Mouse (Mus musculus) gastrocnemius, postnatal 14 days (tissue): ENCODE measurements at regions not wholly inside any gene's neighbourhood (a gene's known extent, or its start where the extent isn't known, plus 50 kb on each side); places are given as distances from the start of the nearest gene placed in this dataset.
"Not testable (repeated sequence)": the region's sequence is repeated elsewhere in the genome, so short reads cannot be mapped to it uniquely, and the experiment has no call there.

Experiments
- DNase-seq: peaks from one replicate; pipeline ENCODE4 v3.0.0; 2021; ENCODE audit warnings: mixed read lengths
- intact Hi-C: fragments of 180-260 bp; cut with DNase I; formaldehyde crosslinking; loops from one replicate; pipeline ENCODE4 v1.15.1; 2025; ENCODE audit warnings: low total_unique reads

DNA sequence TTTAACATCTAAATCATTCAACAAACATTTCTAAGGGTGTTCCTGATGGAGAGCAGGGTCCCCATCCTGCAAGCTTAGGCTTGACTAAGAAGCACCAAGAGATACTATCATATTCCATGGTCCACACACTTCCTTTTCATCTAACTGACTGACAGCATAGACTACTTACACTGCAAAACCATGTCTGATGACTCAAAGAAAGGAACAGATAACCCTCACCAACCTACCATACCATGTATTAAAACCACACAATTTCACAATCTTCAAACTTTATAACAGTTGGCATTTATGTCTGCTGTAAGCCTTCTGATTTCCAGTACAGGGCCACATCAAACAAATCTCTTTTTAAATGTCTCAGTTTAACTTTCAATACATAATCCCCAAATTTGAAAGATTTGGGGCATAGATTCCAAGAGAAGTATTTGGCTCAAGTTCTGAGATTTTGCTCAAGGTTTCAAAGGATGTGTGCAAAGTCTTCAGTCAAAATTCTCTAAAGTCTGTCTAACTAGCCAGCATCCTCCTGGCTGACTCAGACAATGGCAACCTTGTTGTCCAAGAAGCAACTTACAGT lies 962.0 kb downstream of the Ttll7 start:
- DNase-seq = no peak
- intact Hi-C loops = no loop called here

DNA sequence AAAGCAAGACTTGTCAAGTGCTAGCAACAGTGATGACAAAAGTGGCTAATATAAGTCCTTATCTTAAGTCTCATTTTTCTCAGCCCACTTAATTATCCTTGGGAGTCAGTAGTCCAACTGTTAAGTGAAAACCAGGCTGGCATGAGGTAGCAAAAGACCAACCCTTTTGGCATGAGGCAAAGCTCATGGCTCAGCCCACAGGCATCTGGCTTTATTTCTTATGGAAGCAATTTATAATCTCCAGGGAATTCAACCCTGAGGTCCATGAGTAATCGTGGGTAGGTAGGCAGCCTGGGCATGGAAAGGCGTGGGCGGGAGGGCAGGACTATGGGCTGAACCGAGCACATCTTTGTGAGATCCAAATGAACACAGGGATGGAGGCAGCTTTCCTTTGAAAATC lies 950.4 kb downstream of the Ttll7 start:
- DNase-seq = no peak
- intact Hi-C loops = no loop called here

DNA sequence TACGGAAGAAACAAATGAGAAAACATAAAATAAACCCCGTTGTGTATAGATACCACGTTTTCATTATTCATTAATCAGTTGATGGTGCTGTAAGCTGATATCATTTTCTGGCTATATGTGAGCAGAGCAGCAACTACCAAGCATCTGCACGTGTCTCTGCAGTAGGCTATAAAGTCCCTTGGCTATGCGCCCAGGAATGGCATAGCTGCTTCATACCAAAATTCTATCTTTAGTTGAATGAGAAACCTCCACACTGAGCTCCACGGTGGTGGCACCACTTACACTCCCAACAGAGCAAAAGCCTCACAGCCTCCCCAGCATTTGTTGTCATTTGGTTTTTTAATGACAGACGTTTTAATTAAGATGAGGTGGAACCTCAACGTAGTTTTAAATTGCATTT lies 944.4 kb downstream of the Ttll7 start:
- intact Hi-C loops = no loop called here

DNA sequence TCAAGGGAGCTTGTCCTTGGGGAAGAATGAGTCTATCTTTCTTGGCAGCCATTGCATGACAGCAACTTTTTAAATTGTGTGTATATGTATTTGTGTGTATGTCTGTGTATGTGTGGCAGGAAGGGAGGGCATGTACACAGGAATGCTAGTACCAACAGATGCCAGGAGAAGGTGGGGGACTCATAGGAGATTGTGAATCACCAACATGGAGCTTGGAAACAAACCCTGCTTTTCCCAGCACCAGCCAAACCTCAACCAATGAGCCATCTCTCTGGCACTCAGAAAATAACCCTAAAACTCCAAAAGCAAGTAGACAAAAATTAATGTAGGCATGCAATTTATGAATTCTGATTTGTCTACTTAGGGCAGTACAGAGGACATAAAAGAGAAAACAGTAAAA lies 942.9 kb downstream of the Ttll7 start:
- no peak for DNase-seq
- intact Hi-C loops = no loop called here

More for the DNA sequence above, 944.4 kb downstream of the Ttll7 start:
- DNase-seq = no peak

DNA sequence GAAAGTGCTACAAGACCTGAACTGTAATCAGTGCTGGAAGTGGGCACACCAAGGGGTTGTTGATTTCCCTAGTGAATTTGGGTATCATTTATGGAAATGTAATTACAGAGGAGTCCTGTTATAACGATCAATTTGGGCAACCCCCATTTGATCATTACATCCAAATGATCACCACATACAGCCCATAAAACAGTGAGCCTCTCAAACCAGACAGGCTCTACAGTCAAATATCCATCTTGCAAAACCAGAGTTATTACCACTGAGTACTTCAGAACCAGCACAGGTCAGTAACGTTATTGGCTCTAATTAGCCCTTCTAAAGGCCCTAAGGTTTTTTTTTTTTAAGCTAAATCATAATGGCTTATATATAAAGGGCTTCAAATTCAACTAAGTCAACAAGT lies 934.4 kb downstream of the Ttll7 start:
- no peak for DNase-seq
- intact Hi-C loops = no loop called here

DNA sequence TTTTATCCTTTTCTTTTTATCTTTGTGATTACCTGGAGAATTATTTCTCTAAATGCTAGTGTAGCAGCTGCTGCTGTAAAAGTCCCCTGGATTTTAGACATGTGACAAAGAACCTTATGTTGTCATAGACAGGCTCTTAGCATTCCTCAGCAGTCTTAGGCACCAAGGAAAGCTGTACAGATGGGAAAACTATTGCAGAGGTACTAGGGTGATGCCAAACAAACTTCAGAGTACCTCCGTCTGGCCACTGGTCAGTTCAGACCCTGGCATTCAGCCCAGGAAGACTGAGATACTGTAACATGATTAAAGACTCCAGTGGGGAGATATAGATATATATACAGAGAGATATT lies 898.6 kb downstream of the Ttll7 start:
- intact Hi-C loops = no loop called here
- DNase-seq = no peak

DNA sequence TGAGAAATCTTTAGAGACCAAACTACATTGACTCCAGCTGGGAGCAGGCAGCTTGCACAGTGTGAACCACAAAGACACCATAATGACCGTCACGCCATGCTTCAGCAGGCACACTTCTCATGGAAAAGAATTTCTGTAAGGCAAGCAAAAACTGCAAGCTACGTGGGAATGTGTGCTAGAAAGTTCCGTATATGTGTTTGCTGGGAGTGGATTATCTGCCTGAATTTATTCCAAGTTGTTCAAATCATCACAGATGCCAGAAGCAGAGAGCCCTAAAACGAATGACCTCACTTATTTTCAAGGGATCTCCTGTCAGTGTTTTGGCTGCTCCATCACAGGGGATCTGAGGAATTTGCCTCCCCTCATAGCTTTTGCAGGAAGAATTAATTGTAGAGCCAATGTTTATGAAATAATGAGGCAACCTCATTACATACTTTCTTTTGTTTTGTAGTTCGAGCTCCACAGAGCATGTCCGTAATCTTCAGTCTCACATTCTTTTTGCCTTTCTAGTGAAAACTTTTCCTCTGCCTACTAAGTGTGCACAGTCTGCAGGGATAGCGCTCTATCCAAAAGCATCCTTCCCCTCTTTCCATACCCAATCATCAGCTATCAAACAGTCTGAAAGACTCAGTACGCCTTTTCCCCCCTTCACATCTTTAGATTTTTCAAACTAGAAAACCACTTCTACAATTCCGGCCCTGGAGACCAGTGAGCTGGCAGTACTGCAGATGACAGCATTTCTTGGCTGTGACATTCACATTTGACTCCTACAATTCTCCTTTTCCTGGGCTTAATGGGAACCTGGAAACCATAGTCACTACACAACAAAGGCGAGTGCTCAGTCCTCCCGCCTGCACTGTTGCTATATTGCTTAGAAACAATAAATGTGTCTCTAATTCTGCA lies 898.0 kb downstream of the Ttll7 start:
- DNase-seq = peak; percentile 4
- intact Hi-C loops = no loop called here

DNA sequence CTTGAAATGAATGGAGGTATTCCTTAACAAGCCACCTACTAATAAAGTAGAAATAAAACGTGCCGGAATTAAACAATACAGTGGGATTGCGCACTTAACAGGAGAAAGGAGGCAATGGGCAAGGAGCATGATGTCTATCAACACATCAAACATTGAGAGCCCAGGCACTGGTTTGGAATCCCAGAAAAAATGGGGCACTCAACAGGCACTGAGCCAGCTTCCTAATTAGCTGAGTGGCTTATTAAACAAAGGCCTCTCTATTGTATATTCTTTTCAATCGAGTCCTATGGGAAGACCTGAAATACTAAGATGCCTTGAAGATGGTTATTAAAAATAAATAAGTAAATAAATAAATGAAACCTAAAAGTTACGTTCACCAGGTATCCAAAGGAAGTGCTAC lies 897.3 kb downstream of the Ttll7 start:
- intact Hi-C loops = no loop called here
- DNase-seq = no peak

DNA sequence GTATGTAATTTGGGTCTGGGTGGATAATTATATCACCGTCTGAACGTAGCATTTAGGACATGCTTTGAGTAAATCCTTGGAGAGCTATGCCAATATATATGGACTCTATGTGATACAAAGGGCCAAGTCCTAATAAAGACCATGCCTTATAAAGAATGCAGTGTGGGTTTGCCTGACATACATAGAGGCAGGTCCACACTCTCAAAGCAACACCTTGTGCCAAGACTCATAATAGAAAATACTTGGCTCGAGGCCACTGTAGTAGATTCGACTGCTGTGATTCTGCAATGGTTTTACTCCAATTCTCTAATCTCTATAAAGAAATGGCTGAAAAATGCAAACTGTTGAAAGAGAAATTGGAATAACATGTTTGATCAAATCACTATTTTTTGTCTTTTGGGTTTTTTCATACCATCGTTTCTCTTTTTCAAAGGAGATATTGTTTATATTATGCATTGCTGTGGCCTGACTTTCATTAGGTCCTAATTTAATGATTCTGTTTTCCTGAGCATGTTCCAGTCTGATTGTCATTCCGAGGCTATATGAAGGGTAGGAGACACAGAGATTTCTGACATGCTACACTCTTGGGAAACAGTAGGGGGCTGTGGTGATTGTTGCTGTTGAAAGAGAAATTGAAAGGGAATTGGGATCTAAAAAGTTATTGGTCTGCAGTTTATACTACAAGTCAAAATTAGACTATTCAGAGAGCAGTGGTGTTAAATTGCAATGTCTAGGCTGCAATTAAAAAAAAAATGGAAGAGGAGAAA lies 884.7 kb downstream of the Ttll7 start:
- no peak for DNase-seq

DNA sequence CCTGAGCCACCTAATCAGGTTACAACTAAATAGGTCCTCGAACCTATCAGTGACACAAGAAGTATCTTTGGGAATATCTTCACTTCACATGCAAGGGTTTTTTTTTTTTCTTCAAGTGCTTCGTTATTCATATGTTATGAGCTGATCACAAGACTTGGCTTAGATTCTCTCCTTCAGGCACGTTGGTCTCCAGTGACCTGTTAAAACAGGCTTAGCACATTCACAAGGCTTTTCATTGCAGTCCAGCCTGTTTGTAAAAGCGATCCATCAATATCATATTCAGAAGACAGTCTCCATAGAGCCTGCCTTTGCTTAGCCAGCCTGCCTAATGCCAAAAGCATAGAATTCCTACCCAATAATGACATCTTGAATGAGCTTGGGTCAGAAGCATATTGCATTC lies 864.2 kb downstream of the Ttll7 start:
- intact Hi-C loops = no loop called here
- no peak for DNase-seq

More for the DNA sequence above, 884.7 kb downstream of the Ttll7 start:
- intact Hi-C loops = no loop called here

DNA sequence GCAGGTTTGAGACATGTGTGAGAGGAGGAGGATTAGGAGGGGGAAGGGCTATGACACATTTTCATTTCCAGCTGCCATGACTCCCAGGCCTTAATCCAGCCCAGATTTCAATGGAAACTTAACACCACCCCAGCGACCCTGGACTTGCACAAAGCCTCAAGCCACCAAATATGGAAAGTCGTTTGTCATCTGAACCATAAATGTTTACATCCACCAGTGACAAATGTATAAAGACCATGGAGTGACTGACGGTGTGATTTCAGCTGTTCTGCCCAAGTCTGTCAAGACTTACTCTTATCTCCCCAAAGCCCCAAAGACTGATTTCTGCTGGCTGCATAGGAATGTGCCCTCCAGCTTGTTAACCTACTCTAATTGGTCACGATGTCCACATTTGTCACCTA lies 855.2 kb downstream of the Ttll7 start:
- intact Hi-C loops = no loop called here
- no peak for DNase-seq

DNA sequence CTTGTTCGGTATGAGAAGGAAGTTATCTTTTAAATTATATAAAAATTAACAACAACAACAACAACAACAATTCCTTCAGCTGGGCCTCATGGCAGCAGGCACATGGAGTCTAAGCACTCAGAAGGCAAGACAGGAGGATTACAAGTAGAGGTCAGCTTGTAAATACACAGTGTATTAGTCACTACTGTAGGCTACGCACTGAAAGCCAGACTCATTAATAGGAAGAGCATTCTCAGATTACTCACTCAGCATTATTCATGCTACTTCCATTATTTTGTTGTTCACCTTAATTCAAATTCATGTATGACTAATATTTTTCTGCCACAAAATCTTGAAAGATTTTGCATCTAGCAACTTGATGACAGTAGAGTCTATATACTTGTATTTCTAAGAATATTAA lies 831.6 kb downstream of the Ttll7 start:
- no peak for DNase-seq
- intact Hi-C loops = no loop called here

DNA sequence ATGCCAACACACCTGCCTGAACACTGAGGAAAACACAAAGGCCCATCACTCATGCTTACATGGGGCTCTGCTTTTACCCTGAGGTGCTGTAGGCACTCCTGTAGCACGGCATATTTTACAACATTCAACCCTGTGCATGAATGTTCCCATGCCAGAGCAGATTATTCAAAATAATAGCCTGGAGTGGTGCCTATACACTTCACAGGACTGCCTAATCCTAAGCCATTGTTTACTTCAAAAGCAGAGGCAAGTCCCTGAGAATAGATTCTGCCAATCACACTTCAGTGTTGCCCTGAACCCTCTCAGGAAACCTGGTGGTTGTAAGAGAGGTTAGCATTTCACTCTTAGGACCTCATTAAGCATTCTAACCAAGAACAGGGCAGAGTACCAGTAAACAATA lies 828.1 kb downstream of the Ttll7 start:
- intact Hi-C loops = no loop called here
- no peak for DNase-seq

DNA sequence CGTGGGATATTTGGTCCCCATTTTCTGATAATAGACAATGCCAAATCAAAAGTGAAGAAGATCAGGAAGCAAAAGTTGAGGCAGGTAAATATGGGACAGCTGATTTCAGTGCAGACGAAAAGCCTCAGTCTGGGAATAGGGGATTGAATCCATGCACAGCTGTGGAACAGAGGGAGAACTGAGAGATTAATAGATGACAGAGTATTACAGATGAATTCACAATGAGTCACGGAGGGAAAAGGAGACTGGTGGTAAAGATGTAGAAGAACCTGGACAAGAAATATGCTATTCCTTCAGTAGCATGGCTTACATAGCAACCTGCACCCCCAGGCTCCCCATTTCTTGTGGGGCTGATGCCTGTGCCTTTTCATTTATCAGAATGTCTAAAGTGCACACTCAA lies 810.4 kb downstream of the Ttll7 start:
- no peak for DNase-seq
- intact Hi-C loops = no loop called here

DNA sequence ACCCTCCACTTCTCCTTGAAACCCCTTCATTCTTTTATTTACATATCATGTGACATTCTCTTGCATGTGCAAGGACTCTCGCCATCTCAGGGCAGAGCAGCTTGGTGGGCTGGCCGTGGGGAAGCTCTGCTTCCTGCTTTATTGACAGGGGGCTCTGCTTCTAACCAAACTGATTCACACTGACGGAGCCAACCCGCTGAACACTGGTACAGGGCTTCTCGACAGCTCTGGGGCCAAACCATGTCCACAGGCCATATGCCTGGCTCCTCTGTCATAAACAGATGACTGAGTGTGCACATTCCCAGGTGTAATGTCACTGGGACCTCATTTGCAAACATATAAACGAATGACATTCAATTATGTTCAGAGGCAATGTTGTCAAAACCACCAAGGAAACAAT lies 800.7 kb downstream of the Ttll7 start:
- intact Hi-C loops = no loop called here
- DNase-seq = no peak

DNA sequence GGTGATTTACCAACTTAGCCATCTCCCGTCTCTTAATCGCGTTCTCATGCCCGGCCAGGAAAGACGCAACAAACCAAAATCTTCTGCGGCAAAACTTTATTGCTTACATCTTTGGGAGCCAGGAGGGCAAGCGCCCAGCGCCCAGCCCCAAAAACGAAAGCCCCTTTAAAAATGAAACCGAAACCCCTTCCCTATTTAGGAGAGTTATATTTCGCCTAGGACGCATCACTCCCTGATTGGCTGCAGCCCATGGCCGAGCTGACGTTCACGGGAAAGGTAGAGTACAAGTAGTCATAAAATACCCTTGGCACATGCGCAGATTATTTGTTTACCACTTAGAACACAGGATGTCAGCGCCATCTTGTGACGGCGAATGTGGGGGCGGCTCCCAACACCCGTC lies 783.3 kb downstream of the Ttll7 start:
- not testable (repeated sequence) for DNase-seq

DNA sequence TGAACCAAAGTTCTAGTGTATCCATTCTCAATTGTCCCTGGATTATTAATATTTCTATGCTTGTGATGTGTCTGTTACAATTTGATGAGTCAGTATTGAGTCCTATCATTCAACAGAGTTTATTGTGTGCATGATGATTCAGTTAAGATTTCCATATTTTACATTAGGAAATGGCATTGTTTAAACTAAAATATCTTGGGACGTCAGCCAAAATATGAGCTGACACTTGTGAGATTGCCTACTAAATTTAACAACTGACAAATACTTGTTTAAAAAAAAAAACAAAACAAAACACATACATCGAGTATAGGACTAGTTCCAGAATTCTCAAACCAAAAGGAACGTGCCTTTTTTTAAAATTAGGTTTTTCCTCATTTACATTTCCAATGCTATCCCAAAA lies 779.0 kb downstream of the Ttll7 start:
- no peak for DNase-seq
- intact Hi-C loops = no loop called here

More for the DNA sequence above, 783.3 kb downstream of the Ttll7 start:
- intact Hi-C loops = not testable (repeated sequence)

DNA sequence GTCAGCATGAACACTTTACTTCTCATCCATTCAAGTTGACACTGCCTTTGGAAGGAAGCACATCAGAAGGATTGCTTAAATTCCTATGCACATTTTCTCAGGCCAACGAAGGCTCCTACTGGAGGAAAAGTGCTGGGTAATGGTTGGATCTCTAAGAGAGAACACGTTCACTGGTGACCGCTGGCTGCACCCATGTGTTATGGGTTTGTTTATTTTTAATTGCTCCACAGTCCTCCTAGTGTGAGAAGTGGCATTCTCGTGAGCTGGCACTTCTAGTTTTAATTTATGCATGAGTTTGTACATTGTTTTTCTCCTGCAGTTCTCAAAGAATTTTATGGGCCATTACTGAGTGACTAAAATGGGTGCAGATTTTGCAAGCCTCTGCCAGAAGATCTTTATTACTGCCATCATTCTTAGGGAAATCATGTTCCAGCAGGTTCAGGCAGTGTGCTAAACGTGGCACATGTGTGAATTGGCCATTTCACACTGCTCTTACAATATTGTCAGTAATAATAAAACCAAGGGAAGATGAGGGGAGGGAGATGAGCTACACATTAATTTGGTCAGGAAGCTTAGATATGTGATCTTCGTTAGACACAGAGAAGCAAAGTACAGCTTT lies 731.6 kb downstream of the Ttll7 start:
- no peak for DNase-seq
- intact Hi-C loops = no loop called here

DNA sequence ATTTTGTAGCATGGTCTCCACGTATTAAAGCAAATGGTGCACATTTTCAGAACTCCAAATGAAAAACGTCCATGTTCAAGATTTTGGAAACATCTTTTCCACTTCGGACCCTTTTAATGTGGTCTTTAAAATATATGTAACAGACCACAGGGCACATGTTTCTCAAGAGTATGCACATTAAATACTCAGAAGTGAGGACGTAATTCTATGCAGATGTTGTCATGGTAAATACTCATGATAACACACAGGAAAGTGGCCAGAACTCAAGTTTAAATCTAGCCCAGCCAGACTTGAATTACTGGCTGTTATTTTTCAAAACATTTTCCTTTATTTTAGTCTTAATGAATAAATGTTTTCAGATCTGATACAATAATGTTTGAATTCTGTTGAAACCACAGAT lies 719.7 kb downstream of the Ttll7 start:
- no peak for DNase-seq
- intact Hi-C loops = no loop called here

DNA sequence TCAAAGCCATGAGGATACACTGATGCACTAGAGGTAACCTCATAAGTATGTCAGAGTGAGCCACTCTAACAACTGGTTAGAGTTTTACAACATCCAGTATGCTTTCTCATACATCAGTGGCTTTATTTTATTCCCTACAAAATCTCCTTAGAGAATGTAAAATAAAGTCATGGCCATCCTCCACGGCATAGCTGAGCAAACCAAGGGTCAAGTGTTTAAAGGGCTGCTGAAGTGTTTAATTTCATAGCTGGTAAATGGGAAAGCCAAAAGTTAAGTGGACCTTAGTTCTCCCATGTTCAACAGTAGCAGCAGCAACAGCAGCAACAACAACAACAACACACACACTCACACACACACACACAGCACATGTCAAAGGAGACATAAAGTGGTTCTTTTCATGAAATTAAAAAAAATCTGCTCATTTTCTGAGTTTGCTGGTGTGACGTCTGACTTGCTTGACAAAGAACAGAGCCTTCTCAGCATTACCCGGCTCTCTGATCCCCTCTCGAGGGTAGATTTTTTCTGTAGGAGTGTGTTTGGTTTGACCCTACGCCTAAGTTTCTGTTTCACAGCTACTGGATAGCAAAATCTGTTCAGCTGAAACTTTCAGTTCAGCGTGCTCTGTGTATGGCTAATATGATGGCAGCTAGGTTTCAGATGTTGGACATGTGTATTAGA lies 693.3 kb downstream of the Ttll7 start:
- no peak for DNase-seq
- intact Hi-C loops = no loop called here
